Mouse (Mus musculus) liver, embryonic 13.5 days (tissue): ENCODE results near the gene Prkrip1. TPM values are rescaled to one million over a fixed set of nuclear protein-coding genes. Genes with fewer than 3 reads are reported as not detected.

ENCODE experiments used
- ATAC-seq: fragments of 200-750 bp; cut with Nextera tagmentation; 2 replicates; pipeline ENCODE4 v1.8.0; 2017; ENCODE audit warnings: low read depth, mild to moderate bottlenecking, moderate number of reproducible peaks, moderate library complexity
- DNase-seq: peaks from one replicate; pipeline ENCODE4 v3.0.0; 2022
- H3K27ac ChIP-seq: fragments of 300-500 bp; sonication (generic); 2 replicates; pipeline ENCODE4 v1.5.1; 2015; ENCODE audit warnings: moderate library complexity, mild to moderate bottlenecking, inconsistent platforms
- H3K27me3 ChIP-seq: fragments of 300-500 bp; sonication (generic); 2 replicates; pipeline ENCODE4 v1.6.1; 2015; ENCODE audit warnings: mild to moderate bottlenecking, inconsistent platforms
- H3K36me3 ChIP-seq: fragments of 300-500 bp; sonication (generic); 2 replicates; pipeline ENCODE4 v1.6.1; 2015; ENCODE audit warnings: mild to moderate bottlenecking, inconsistent platforms
- H3K4me1 ChIP-seq: fragments of 300-500 bp; sonication (generic); replicated peaks from 2 replicates; pipeline ENCODE4 v1.6.1; 2015; ENCODE audit warnings: inconsistent platforms
- H3K4me2 ChIP-seq: fragments of 300-500 bp; sonication (generic); 2 replicates; pipeline ENCODE4 v1.6.1; 2015; ENCODE audit warnings: inconsistent platforms, mild to moderate bottlenecking, moderate library complexity
- H3K4me3 ChIP-seq: fragments of 300-500 bp; sonication (generic); replicated peaks from 2 replicates; pipeline ENCODE4 v1.5.1; 2015; ENCODE audit warnings: mild to moderate bottlenecking, inconsistent platforms
- H3K9ac ChIP-seq: fragments of 300-500 bp; sonication (generic); 2 replicates; pipeline ENCODE4 v1.6.1; 2015; ENCODE audit warnings: mild to moderate bottlenecking, inconsistent platforms
- H3K9me3 ChIP-seq: fragments of 300-500 bp; sonication (generic); replicated peaks from 2 replicates; pipeline ENCODE4 v1.6.1; 2016; ENCODE audit warnings: inconsistent platforms
- WGBS: fragments of 180-500 bp; shearing (Covaris S2); methylation state at CpG from one replicate; pipeline ENCODE4 v1.1.7; 2015; ENCODE audit not compliant: insufficient replicate concordance; 5-methylcytosine and 5-hydroxymethylcytosine counted together
- polyA plus RNA-seq: library from polyadenylated mRNA; unstranded; fragments of >200 nt; fragmentation: Nextera tagmentation; extraction: Ambion mirVana; gene quantifications from 2 replicates; pipeline ENCODE4 v1.2.1, GENCODE M21; 2015

The Prkrip1 gene
- polyA plus RNA-seq, 1 experiment from 2014 or later: 34.5 TPM

- no peak overlapping the region for H3K4me3 ChIP-seq
- H3K27me3 ChIP-seq: no peaks in the 10 kb centered on the region
- H3K9ac ChIP-seq: no peak overlapping the region
- ATAC-seq: no peak
- 38% methylated on average over 9 of the region's 9 CpGs for WGBS
- H3K9me3 ChIP-seq: no peaks in the 10 kb centered on the region
- no peak for DNase-seq
- H3K4me1 ChIP-seq: peaks cover 41% of the 10 kb centered on the region
- H3K4me2 ChIP-seq: no peak overlapping the region
- H3K27ac ChIP-seq: peak overlapping the region; percentile 30; the same call in 1 of the 2 replicates
- H3K36me3 ChIP-seq: peaks cover 14% of the 10 kb centered on the region
These were observed 24.9 kb downstream of the Prkrip1 start for GRCm38 (mm10) chr5:136173606-136174463.

GRCm38 (mm10) chr5:136172939-136173338 is 25.8 kb downstream of the Prkrip1 start:
- no peak overlapping the region for H3K4me2 ChIP-seq
- no peak overlapping the region for H3K27ac ChIP-seq
- no peak overlapping the region for H3K4me3 ChIP-seq
- H3K9me3 ChIP-seq: peaks cover 4% of the 10 kb centered on the region; the same call in 1 of the 2 replicates
- no peak for ATAC-seq
- no peaks in the 10 kb centered on the region for H3K27me3 ChIP-seq
- peaks cover 13% of the 10 kb centered on the region for H3K36me3 ChIP-seq
- no peak for DNase-seq
- 70% methylated on average over 9 of the region's 9 CpGs for WGBS
- H3K9ac ChIP-seq: no peak overlapping the region
- peaks cover 41% of the 10 kb centered on the region for H3K4me1 ChIP-seq

GRCm38 (mm10) chr5:136171363-136172341 is 27.1 kb downstream of the Prkrip1 start:
- 17% methylated on average over 17 of the region's 17 CpGs for WGBS
- Histone ChIP-seq H3K4me1 (peaks cover 41% of the 10 kb centered on the region), H3K36me3 (peaks cover 9% of the 10 kb centered on the region; the same call in 1 of the 2 replicates), H3K9ac (peak overlapping the region; percentile 73), H3K27ac (peak overlapping the region; percentile 83), H3K27me3 (no peaks in the 10 kb centered on the region), H3K4me2 (peak overlapping the region; percentile 92), H3K4me3 (peak overlapping the region; percentile 66), H3K9me3 (peaks cover 6% of the 10 kb centered on the region; the same call in 1 of the 2 replicates)
- ATAC-seq: peak; percentile 21
- no peak for DNase-seq

- WGBS: under 1% methylated on average over 48 of the region's 49 CpGs
- Histone ChIP-seq H3K9ac (peak within 1 kb of the TSS; percentile 73), H3K9me3 (peaks cover 6% of the 10 kb centered on the region; the same call in 1 of the 2 replicates), H3K4me1 (peaks cover 41% of the 10 kb centered on the region), H3K27me3 (no peaks in the 10 kb centered on the region), H3K4me2 (peak within 1 kb of the TSS; percentile 92), H3K36me3 (peaks cover 10% of the 10 kb centered on the region; the same call in 1 of the 2 replicates), H3K4me3 (peak within 1 kb of the TSS; percentile 66), H3K27ac (peak within 1 kb of the TSS; percentile 83)
- peak; percentile 80 for ATAC-seq
- peak; percentile 72 for DNase-seq
These were observed 28.0 kb downstream of the Prkrip1 start, which contains the start of gene Orai2 for GRCm38 (mm10) chr5:136170512-136171362. Orai2 (minus strand) TSS chr5:136170713.

- H3K4me1 ChIP-seq: peaks cover 41% of the 10 kb centered on the region
- H3K27ac ChIP-seq: peak overlapping the region; percentile 51
- H3K9me3 ChIP-seq: peaks cover 6% of the 10 kb centered on the region; the same call in 1 of the 2 replicates
- peak overlapping the region; percentile 66 for H3K4me3 ChIP-seq
- peak overlapping the region; percentile 73 for H3K9ac ChIP-seq
- H3K27me3 ChIP-seq: no peaks in the 10 kb centered on the region
- WGBS: 7% methylated on average over 15 of the region's 15 CpGs
- DNase-seq (no peak), ATAC-seq (peak; percentile 24)
- H3K4me2 ChIP-seq: peak overlapping the region; percentile 92
- H3K36me3 ChIP-seq: peaks cover 15% of the 10 kb centered on the region; the same call in 1 of the 2 replicates
These were observed 28.9 kb downstream of the Prkrip1 start for GRCm38 (mm10) chr5:136169626-136170511.

GRCm38 (mm10) chr5:136168071-136168470 is 30.7 kb downstream of the Prkrip1 start:
- no peak overlapping the region for H3K9ac ChIP-seq
- 84% methylated on average over 3 of the region's 3 CpGs for WGBS
- H3K4me1 ChIP-seq: peaks cover 33% of the 10 kb centered on the region
- ATAC-seq (no peak), DNase-seq (no peak)
- H3K9me3 ChIP-seq: peaks cover 6% of the 10 kb centered on the region; the same call in 1 of the 2 replicates
- no peak overlapping the region for H3K4me3 ChIP-seq
- no peak overlapping the region for H3K4me2 ChIP-seq
- H3K36me3 ChIP-seq: peaks cover 15% of the 10 kb centered on the region; the same call in 1 of the 2 replicates
- H3K27ac ChIP-seq: no peak overlapping the region
- no peaks in the 10 kb centered on the region for H3K27me3 ChIP-seq

- Histone ChIP-seq H3K4me3 (no peak overlapping the region), H3K9me3 (peaks cover 6% of the 10 kb centered on the region; the same call in 1 of the 2 replicates), H3K4me2 (no peak overlapping the region), H3K36me3 (peaks cover 15% of the 10 kb centered on the region; the same call in 1 of the 2 replicates), H3K27ac (no peak overlapping the region), H3K4me1 (peaks cover 29% of the 10 kb centered on the region), H3K9ac (no peak overlapping the region), H3K27me3 (no peaks in the 10 kb centered on the region)
- 79% methylated on average over 4 of the region's 4 CpGs for WGBS
- DNase-seq (no peak), ATAC-seq (no peak)
These were observed 31.5 kb downstream of the Prkrip1 start for GRCm38 (mm10) chr5:136167296-136167695.

- Histone ChIP-seq H3K4me2 (no peak overlapping the region), H3K4me1 (peaks cover 9% of the 10 kb centered on the region), H3K4me3 (no peak overlapping the region), H3K9me3 (peaks cover 6% of the 10 kb centered on the region; the same call in 1 of the 2 replicates), H3K36me3 (peaks cover 15% of the 10 kb centered on the region), H3K27me3 (no peaks in the 10 kb centered on the region), H3K9ac (no peak overlapping the region), H3K27ac (no peak overlapping the region)
- no peak for DNase-seq
- WGBS: 72% methylated on average over 8 of the region's 8 CpGs
- no peak for ATAC-seq
These were observed 33.5 kb downstream of the Prkrip1 start for GRCm38 (mm10) chr5:136165246-136165645.

- no peaks in the 10 kb centered on the region for H3K4me1 ChIP-seq
- no peaks in the 10 kb centered on the region for H3K27me3 ChIP-seq
- H3K27ac ChIP-seq: no peak overlapping the region
- 72% methylated on average over 11 of the region's 11 CpGs for WGBS
- DNase-seq (no peak), ATAC-seq (no peak)
- peaks cover 15% of the 10 kb centered on the region for H3K36me3 ChIP-seq
- H3K9me3 ChIP-seq: peaks cover 6% of the 10 kb centered on the region; the same call in 1 of the 2 replicates
- no peak overlapping the region for H3K9ac ChIP-seq
- H3K4me3 ChIP-seq: no peak overlapping the region
- H3K4me2 ChIP-seq: no peak overlapping the region
These were observed 34.8 kb downstream of the Prkrip1 start for GRCm38 (mm10) chr5:136163807-136164474.
